Mouse (Mus musculus): ENCODE data around the gene Srsf2. TPM values are rescaled to one million over a fixed set of nuclear protein-coding genes. Genes with fewer than 3 reads are reported as not detected.
A peak's percentile ranks its signal among the peaks of the same experiment; 100 is the strongest.
"Not testable (repeated sequence)": the region's sequence is repeated elsewhere in the genome, so short reads cannot be mapped to it uniquely, and the experiment has no call there.

Srsf2 gene
- total RNA-seq, 2 experiments from 2014 or later: 155 to 157 TPM

DNA sequence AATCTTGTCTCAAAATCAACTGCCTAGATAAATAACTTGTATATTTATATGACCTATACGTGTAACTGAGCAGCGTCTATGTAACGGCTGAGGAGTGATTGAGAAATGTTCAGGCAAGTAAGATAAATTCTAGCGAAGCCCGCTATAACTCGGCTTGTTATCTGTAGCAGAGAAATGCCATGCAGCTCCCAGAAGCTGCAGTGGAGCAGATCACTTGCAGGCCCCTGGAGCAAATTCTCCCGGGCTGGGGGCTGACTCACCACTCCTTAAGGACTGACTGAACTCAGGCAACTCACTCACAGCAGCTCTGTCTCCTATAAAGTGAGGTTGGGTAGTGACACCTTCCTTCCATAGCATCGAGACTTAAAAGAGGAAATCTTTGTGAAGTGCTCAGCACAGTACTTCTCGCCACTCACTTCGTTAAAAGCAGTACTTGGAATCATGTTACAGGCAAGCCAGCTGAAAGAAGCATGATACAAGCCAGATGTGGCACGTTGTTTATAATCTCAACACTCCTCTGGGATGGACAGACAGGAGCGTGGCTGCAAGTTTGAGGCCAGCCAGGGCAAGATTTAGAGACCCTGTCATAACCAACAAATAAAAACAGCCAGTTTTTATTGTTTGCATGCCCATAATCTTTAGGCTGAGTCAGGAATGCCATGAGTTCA lies 4.4 kb upstream of the Srsf2 start:
- DNase-seq (ENCODE audit: low spot score in 2 of 2): no peak

DNA sequence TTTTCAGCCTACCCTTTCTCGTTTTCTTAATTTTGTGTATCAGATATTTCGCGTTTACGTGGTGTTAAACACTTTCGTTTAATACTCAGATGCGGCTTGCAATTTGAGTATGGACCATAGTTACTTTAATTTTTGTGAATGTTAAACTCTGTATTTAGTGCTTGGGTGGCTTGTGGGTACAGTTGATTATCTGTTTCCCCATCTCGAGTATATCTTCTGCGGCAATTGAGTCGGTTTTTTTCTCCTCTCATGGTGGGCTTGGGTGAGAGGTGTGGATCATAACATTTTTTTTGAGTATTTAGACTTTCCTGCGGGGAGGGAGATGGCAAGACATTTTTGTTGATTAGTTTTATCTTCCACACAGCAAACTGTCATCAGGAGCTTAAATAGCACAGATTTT lies 1.4 kb upstream of the Srsf2 start:
- DNase-seq (ENCODE audit: low spot score in 2 of 2): no peak

DNA sequence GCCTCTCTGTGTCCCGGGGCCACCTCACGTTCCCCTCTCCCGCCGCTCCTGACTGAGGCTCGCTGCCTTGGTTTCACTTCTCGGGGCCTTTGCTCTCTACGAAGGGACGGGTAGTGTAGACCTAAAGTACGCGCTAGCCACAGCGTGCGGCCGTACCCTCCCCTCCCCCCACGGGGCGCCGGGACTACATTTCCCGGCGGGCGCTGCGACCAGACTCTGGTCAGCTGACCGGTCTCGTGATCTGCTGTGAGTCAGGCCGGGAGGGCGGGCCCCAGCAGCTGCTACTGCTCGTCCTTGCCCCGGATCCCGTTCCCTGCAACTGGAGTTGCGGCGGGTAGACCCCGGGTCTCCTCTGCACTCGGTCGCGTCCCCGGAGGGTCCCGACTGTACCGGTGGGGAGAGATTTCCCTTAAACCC lies 626 bp upstream of the Srsf2 start:
- DNase-seq (ENCODE audit: low spot score in 2 of 2): peak; percentile 98

DNA sequence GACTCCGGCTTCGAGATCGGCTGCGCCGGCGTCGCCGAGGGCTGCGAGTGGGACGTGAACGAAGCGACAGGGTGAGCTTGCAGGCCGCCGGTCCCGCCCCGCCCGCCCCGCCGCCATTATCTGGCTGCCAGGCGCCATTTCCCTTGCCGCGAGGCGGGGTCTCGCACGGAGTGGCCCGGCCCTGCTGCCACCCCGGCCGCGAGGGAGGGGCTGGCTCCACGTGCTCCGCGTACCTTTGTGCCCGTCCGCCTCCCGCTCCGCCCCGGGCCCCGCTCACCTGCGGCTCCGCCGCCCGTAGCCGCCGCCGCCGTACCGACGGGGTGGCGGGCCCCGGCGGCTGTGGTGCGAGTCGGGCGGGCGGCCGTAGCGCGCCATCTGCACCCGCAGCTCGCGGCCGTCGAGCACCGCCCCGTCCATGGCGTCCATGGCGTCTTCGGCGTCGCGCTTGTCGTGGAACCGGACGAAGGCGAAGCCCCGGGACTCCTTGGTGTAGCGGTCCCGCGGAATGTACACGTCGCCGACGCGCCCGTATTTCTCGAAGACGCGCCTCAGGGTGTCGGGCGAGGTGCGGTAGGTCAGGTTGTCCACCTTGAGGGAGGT lies 503 bp downstream of the Srsf2 start, which contains the start of gene Mfsd11:
Gene Mfsd11, plus strand, starts transcription at position 150 of the 600 bp plus-strand sequence.
- DNase-seq (ENCODE audit: low spot score in 2 of 2): peak; percentile 67 to 76

DNA sequence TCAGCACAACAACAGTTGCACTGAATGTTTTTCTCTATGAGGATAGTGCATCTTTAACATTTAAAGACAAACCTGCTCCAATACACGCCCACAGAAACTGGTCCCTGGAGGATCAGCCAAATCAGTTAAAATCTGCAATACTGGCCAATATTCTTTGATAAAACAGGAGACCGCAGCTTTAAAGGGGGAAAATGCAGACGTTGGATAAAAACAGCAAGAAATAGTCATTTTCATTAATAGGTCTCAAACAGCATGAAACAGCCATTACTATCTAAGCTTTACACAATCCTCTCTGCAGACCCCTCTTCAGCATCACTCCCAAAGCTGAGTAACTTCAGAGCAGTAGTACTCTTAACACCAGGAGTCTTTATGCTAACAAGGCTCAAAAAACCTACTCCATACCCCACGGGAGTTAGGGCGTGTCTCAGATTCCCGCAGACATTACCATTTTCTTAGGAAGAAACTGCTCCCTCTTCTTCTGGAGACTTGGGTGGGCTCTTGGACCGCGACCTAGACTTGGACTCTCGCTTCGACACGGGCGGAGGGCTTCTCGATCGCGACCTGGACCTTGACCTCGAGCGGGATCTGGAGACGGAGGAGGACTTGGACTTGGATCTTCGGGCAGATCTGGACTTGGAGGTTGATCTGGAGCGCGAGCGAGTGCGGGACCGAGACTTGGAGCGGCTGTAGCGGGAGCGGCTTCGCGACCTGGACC lies 1.2 kb downstream of the Srsf2 start:
- no peak for DNase-seq (ENCODE audit: low spot score in 2 of 2)

DNA sequence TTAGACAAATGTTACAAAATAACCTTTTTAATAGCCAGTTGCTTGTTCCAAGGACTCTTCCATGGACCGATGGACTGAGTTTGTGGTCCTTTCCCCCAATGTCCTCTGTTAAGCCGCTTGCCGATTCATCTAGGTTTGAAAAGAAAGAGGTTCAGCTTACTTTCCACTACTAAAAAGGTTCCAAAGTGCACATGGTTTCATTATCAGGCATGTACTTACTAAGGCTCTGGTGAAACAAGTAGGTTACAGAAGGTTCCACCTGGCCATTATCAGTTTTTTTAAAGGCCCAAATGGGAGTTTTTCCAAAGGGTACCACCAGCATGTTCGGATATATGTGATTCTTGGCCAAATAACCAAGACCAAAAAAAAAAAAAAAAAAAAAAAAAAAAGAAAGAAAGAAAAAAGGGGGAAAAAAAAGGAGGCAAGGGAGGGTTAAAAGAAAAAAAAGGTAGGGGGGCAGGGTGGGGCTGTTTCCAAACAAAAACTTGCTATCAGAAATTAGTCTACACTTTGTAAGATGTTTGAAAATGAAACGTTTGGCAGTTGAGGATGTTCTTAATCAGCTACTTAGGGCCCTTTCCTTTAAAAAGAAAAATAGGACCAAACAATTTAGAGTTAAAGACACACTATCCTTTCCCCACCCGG lies 1.9 kb downstream of the Srsf2 start:
- no peak for DNase-seq (ENCODE audit: low spot score in 2 of 2)

DNA sequence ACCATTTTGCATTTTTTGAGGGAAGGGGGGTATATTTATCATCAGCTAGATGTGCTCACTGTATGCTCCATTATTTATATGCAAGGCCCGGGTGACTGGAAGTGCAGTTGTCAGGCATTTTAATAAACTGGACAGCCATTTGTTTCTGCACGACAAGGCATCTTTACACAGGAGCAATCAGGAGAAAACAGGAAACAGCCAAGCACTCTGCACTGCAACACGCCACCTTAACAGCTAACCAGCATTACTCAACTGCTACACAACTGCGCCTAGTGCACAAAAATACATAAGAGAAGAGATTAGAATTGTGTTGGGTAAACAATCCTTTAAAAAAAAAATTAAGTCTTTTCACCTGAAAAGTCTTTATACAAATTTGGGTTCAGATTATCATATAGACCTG lies 2.8 kb downstream of the Srsf2 start:
- no peak for DNase-seq (ENCODE audit: low spot score in 2 of 2)

DNA sequence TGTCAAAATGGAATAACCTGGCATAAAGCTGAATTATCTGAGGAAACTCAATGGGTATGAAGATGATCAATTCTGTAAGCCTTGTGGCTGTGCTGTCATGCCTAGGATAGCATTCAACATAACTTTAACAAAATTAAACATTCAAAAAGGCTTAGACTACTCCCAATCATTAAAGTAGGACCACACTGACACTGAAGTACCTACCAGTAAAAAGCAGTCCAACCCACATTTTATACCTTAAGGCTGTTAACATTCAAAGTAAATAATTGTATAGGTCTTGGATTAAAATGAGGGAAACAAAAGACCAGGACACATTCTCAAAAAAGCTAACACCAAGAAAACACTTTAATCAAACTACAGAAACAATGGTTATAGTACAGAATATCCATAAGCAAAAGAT lies 3.3 kb downstream of the Srsf2 start:
- DNase-seq (ENCODE audit: low spot score in 2 of 2): no peak

DNA sequence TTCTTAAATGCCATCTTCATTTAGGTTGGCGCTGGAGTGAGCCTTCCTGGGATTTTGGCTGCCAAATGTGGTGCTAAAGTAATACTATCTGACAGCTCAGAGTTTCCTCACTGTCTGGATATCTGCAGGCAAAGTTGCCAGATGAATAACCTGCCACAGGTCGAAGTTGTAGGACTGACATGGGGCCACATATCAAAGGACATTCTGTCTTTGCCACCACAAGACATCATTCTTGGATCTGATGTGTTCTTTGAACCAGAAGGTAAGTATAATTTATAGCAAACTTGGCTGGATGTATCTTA lies 4.1 kb downstream of the Srsf2 start:
- DNase-seq (ENCODE audit: low spot score in 2 of 2): not testable (repeated sequence)

DNA sequence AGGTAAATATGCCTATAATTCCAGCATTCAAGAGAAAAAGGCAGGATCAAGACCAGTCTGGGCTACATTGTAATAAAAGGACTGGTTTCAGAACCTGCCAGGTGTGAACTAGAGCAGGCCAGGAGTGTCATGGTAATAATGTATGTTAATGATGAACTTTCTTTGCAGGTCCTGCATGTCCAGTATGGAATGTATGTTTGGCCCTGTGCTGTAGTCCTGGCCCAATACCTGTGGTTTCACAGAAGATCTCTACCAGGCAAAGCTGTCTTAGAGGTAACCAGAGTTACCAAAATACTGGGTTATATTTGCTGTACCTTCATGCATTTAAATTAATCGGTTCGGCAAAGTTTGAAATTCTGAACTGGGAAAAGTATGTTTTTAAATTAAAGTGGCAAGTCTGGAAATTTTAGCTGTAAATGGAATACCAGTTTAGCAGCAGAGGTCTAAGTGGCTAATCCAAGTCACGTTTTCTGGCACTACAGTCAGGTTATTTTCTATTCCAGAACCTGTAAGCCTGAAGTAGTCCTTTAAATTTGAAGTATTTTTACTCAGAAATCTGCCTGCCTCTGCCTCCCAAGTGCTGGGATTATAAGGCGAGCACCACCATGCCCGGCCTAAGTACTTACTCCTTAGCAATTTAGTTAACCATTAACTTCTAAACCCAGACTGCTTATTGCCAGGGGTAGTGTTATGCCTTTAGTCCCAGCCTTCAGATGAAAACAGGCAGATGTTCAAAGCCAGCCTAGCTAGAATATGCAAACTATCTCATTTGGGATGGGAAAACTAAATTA lies 4.6 kb downstream of the Srsf2 start:
- DNase-seq (ENCODE audit: low spot score in 2 of 2): no peak

DNA sequence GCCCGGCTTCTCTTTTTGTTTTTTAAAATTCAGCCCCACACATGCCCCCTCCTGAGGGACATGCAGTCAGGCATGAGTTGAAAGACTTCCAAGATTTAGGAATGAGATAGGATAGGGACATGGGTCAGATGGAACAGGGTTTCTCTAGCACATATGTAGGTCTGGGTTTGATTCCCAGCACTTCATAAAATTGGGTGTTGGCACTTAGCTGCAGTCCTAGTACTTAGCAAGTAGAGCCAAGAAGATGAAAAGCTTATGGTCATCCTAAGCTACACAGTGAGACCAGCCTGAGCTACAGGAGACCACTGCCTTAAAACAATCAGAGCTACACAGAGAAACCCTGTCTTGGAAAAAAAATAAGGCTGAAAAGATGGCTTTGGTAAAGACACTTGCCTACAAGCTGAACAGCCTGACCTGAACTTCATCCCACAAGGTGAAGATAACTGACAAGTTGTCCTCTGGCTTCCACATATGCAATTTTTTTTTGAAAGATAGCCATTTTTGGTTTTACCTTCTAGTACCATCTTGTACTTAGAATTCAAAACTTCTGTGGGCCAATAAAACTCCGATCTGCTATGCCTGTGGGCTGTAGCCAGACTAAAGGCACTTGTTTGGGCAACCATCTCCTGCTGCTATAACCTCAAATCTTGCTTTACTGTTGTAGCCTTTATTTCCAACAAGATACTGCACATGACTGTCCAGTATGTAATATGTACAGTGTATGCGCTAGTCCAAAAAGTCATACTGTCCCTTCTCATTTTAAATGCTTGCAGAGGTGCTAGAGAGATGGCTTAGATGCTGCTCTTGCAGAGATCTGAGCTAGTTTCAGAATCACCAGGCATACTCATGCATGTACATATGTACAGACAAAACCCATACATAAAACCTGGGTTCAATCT lies 5.5 kb downstream of the Srsf2 start:
- DNase-seq (ENCODE audit: low spot score in 2 of 2): no peak

DNA sequence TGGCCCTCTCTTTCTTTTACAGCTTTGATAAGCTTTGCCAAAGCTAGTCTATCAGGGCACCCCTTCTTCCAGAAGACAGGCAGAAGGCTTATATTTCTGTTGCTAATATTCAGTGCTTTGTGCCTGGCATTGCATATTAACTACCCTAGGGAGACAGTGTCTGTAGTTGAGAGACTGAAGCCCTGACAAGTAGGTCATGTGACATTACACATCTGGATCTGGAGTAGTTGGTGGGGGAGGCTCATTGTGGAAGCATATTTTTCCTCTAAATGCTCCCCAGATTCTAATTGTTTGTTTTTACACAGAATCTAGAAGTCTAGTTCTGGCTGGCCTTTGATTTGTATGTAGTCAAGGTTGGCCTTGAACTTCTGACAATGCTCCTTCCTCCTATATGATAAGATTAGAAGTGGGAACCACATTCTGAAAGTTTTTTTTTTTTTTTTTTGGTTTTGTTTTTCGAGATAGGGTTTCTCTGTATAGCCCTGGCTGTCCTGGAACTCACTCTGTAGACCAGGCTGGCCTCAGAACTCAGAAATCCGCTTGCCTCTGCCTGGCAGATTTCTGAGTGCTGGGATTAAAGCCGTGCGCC lies 6.2 kb downstream of the Srsf2 start:
- DNase-seq (ENCODE audit: low spot score in 2 of 2): no peak

DNA sequence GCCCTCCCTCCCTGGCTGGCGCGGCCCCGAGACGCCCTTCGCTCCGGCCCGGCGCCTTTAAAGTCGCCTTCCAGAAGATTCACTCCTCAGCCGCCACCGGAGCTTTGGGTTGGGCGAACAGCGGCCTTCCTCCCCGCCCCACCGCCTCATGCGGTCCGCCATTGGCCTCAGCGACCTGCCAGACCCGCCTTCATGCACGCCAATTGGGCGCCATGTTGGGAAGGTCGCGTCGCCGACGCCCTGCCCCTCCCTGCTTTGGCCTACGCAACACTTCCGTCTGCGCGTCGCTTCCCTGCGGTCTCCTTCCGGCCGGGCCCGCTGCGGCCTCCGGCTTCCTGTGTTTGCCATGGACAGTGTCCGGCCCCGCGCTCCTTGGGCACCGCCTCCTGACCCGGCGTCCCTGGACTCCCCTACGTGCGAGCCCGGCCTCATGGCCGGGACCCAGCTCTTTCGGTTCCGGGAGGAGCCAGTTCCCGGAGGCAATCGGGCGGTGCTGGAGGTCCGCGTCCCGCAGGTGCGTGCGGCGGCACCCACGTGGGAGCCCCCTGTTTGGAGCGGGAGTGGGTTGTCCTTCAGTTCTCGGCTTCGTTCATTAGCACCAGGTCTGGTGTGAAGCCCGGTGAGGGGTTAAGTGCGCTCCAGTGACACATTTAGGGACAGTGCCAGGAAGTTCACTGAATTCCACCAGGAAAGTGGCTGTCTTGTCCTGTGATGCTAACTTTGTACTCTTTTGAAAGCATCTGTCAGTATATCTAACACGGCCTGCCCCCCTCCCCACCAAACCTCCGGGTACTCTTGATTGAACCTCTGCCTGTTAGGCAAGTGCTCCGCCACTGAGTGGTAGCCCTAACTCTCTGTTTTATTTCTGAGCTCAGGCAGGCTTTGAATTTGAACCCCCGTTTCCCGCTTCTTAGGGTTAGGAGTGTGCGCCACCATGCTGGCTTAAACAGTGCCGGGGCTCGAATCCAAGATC lies 9.3 kb downstream of the Srsf2 start, which contains the start of the genes Mettl23 and Jmjd6:
Gene Mettl23, plus strand, starts transcription at position 18 of the 973 bp plus-strand sequence.
Gene Jmjd6, minus strand, starts transcription at position 189 of the 973 bp plus-strand sequence.
- DNase-seq (ENCODE audit: low spot score in 2 of 2): peak; percentile 97 to 98

DNA sequence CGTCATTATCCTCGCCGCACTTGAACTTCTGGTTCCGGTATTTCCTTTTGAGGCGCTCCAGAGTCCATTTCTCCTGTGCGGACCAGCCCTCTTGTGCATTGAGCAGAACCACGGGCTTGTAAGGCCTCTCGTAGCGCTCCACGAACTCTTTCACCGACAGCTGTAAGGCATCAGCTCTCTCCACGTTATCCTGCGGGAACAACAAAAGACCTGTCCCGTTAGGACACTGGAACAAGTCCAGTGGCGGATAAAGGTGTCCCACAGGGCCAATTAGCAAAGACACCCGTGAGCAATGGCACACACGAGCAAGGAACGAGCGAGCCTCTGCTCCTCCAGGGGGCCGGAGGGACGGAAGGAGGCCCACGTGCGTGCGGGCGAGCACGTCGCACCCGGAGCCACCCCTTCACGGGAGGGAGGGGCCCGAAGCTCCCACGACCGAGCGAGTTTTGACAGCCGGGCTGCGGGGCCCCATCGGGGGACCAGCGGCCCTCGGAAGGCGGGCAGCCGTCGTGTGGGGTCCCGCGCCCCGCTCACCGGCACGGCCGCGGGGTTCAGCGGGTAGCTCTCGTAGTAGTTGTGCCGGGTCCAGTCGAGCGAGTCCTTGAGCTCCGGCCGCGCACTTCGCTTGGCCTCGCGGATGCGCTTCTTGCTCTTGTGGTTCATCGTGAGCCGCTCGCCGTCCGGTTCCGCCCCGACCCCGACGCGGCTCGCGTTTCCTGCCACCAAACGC lies 10.2 kb downstream of the Srsf2 start:
- peak; percentile 55 to 72 for DNase-seq (ENCODE audit: low spot score in 2 of 2)

DNA sequence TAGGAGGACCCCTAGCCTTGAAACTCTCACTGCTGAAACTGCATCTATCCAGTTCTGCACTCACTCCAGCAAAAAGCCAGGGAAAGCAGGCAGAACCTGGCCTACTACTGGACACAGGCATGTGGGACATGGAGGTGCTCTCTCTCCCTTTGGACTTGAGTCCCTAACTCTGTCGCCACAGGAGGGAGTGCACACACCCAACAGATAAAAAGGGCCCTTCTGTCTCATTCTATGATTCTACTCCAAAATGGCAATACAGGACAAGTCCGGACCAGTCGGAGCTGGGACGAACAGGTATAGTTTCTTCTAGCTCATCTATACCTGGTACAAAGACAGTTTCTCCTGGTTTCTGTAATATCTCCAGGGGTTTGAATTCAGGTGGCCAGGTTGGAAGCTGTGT lies 12.1 kb downstream of the Srsf2 start:
- no peak for DNase-seq (ENCODE audit: low spot score in 2 of 2)

DNA sequence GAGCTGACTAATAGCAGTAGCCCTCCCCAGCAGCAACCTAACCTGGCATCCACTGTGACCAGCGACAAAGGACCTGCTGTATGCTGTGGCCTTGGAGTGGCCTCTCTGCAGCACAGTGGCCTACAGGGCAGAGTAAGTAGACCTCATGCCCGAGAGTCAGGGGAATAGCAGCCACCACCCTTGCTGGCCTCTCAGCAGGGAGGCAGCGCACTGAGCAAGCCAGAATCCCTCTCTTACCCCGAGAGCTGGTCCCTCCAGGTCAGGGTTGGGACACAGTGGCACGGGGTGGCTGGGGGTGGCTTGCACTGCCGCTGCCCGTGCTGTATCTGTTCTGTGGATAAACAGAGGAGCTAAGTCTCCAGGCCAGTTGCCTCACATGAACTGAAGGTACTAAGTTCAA lies 13.3 kb downstream of the Srsf2 start:
- DNase-seq (ENCODE audit: low spot score in 2 of 2): no peak

DNA sequence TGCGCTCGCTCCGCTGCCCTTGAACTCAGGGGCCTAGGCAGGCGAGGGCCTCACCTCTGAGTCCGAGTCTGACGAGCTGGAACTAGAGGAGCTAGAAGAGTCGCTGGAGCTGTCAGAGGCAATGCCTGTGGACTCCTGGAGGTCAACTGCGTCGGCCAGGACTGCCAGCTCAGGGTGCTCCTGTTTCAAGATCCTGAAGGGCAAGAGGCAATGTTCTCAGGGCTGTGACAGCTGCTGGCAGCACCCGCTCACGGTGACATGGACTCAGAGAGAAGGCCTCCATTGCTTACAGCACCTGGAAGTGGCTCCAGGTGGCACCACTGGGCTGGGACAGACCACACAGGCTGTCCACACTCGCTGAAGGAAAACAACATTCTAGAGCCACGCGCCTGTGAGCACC lies 14.0 kb downstream of the Srsf2 start:
- DNase-seq (ENCODE audit: low spot score in 2 of 2): no peak

DNA sequence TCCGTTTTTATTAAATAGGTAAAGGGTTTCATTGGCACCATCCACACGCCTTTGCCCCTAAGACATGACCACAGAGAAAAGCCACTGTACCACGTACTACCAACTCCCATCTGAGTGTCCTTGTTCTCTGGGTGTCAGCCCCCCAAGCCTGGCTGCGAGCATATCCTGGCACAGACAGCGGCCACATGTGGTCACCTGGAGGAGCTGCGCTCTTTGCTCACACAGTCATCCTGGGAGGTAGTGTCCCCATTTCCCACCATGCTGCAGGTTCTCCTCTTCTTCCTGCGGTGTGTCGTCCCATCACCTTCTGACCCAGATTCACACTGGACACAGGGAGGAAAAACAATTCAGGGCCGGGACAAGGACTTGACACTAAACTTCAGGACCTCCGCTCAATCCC lies 15.5 kb downstream of the Srsf2 start:
- no peak for DNase-seq (ENCODE audit: low spot score in 2 of 2)

Data from left cerebral cortex, adult 18-20 months (tissue).